Mouse (Mus musculus) frontal cortex, postnatal 10 days (tissue): ENCODE data around the gene Ltbp1.

ENCODE experiments used
- DNase-seq, 2 experiments: peaks; one replicate each; pipeline ENCODE4 v3.0.0; 2022; ENCODE audit warnings: low spot score in 2 of 2, mixed read lengths in 1 of 2

The Ltbp1 gene

GRCm38 (mm10) chr17:75284876-75285708 is 279.7 kb downstream of the Ltbp1 start:
- DNase-seq: no peak

GRCm38 (mm10) chr17:75292986-75293385 is 287.6 kb downstream of the Ltbp1 start:
- DNase-seq: no peak

GRCm38 (mm10) chr17:75293725-75294124 is 288.4 kb downstream of the Ltbp1 start:
- DNase-seq: no peak

- no peak for DNase-seq
Observed at GRCm38 (mm10) chr17:75300908-75301307, 295.5 kb downstream of the Ltbp1 start.

GRCm38 (mm10) chr17:75304807-75305420 is 299.5 kb downstream of the Ltbp1 start:
- no peak for DNase-seq

GRCm38 (mm10) chr17:75305714-75306113 is 300.3 kb downstream of the Ltbp1 start:
- no peak for DNase-seq

GRCm38 (mm10) chr17:75307070-75308011 is 302.0 kb downstream of the Ltbp1 start:
- DNase-seq: no peak

- DNase-seq: no peak
Observed at GRCm38 (mm10) chr17:75317106-75317505, 311.7 kb downstream of the Ltbp1 start.

GRCm38 (mm10) chr17:75323229-75323628 is 317.9 kb downstream of the Ltbp1 start:
- DNase-seq: no peak

GRCm38 (mm10) chr17:75323766-75324165 is 318.4 kb downstream of the Ltbp1 start:
- DNase-seq: no peak

- no peak for DNase-seq
Observed at GRCm38 (mm10) chr17:75328102-75328639, 322.8 kb downstream of the Ltbp1 start.

GRCm38 (mm10) chr17:75330366-75330765 is 325.0 kb downstream of the Ltbp1 start:
- DNase-seq: no peak

GRCm38 (mm10) chr17:75331421-75331951 is 326.1 kb downstream of the Ltbp1 start:
- no peak for DNase-seq

GRCm38 (mm10) chr17:75332289-75332688 is 326.9 kb downstream of the Ltbp1 start:
- DNase-seq: no peak

GRCm38 (mm10) chr17:75333011-75333410 is 327.6 kb downstream of the Ltbp1 start:
- DNase-seq: no peak

- DNase-seq: no peak
Observed at GRCm38 (mm10) chr17:75333759-75334158, 328.4 kb downstream of the Ltbp1 start.

GRCm38 (mm10) chr17:75335649-75336048 is 330.3 kb downstream of the Ltbp1 start:
- no peak for DNase-seq

- DNase-seq: no peak
Observed at GRCm38 (mm10) chr17:75341227-75341626, 335.9 kb downstream of the Ltbp1 start.

- DNase-seq: no peak
Observed at GRCm38 (mm10) chr17:75345116-75345515, 339.7 kb downstream of the Ltbp1 start.

GRCm38 (mm10) chr17:75347414-75347813 is 342.0 kb downstream of the Ltbp1 start:
- no peak for DNase-seq

- peak; percentile 13 to 25 for DNase-seq
Observed at GRCm38 (mm10) chr17:75349109-75349508, 343.7 kb downstream of the Ltbp1 start.
